Mouse (Mus musculus) layer of hippocampus, postnatal 14 days (tissue): ENCODE results near the gene Mtmr2. TPM values are rescaled to one million over a fixed set of nuclear protein-coding genes. Genes with fewer than 3 reads are reported as not detected.
"Not testable (repeated sequence)": the region's sequence is repeated elsewhere in the genome, so short reads cannot be mapped to it uniquely, and the experiment has no call there.

Experiments
- DNase-seq, 2 experiments: peaks; one replicate each; pipeline ENCODE4 v3.0.0; 2021 to 2022; ENCODE audit warnings: low spot score in 2 of 2, mixed read lengths in 1 of 2
- long read RNA-seq, 2 experiments: library from polyadenylated mRNA; stranded (forward); transcript quantifications; one replicate each; pipeline ENCODE4 v2.0.0; 2021
- total RNA-seq, 2 experiments: library from RNA; stranded (reverse); gene quantifications; 2 replicates each; pipeline ENCODE4 v1.2.3; 2021

The Mtmr2 gene
- total RNA-seq: 10 to 100 TPM; 51.1 to 55.5 TPM
- long read RNA-seq, experiment 1, transcript Mtmr2-201 (15 exons, 3,788 nt): major isoform, 16 of 37 reads
- long read RNA-seq, experiment 1, partial matches to known transcripts: 3 of 37 reads
- long read RNA-seq, experiment 1, other reads (novel, unspliced or antisense): 14 of 37 reads
- long read RNA-seq, experiment 2, transcript Mtmr2-201 (15 exons, 3,788 nt): major isoform, 30 of 56 reads
- long read RNA-seq, experiment 2, transcript Mtmr2-208 (16 exons, 3,088 nt): minor isoform, 5 of 56 reads
- long read RNA-seq, experiment 2, partial matches to known transcripts: 3 of 56 reads
- long read RNA-seq, experiment 2, other reads (novel, unspliced or antisense): 15 of 56 reads

DNA sequence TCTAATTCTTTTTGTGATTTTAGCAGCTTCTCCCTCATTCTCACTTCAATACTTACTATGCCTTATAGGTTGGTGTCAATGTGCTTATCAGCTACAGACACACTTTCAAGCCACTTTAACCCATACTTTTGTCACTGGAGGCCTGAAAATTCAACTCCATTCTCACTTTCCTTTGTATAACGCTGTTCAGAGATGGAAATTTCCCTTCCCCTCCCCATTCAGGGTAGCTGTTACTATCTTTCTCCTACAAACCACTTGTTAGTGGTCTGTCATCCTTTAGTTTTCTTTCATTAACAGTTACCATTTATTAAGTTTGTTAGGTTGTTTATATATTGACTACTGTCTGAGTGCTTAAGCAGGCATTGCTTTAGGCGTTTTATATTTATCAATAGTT is at the start of gene Mtmr2:
Mtmr2 (plus strand) TSS at position 7 of the 394 bp plus-strand sequence.
- DNase-seq: no peak

GRCm38 (mm10) chr9:13699061-13699780 is 49.0 kb upstream of the Mtmr2 start:
- no peak for DNase-seq

GRCm38 (mm10) chr9:13699781-13700116 is 48.5 kb upstream of the Mtmr2 start:
- no peak for DNase-seq

DNA sequence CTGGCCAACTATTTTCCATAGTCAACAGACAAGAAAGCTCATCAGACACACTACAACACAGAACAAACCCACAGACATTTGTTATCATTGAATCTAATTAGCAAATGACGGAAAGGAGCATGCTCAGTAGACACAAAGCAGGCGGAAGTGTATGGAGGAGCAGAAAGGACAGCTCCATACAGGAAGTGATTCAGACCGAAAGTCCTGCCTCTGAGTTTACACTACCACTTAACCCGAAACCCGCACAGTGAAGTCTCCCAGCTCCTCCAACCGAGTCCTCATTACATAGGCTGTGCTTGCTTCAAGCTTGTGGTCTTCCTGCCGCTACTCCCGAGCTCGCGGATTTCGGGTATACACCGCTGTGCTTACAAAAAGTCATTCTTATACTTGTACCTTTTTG is 46.4 kb upstream of the Mtmr2 start:
- DNase-seq: no peak

DNA sequence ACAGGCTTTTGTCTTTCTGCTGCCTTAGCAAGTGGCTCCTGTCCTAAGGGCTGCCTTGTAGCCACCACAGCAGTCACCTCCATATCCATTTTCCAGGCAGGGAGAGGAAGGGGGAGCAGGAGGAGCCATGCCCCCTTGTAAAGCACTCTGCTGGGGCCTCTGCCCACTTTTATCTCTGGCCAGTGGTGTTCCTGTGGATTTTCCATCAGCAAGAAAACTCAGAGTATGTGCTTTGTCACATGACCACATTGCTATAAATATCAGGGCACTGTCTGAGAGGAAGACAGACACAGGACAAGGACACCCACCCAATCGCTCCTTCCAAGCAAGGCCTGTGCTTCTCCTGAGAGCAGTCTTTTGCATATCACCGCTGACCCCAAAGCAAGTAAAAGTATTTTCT is 45.1 kb upstream of the Mtmr2 start:
- DNase-seq: no peak

DNA sequence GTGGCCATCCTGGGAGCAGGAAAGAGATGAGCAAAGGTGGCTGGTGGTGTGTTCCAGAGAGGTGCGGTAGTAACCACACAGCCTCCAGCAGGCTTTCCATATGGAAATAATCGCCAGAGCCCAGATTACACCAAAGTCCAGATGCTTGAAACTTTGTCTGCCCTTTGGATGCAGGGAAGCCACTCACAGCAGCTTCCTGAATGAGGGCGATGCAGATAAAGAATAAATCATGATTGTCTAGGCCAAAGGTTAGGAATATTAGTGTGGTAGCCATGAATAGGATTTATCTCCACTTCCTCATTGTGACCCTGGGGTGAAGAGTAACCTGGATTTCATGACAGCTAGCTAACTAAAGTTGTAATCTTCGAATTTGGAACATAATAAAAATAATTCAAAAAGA is 43.3 kb upstream of the Mtmr2 start:
- no peak for DNase-seq

- DNase-seq: no peak
Measured at GRCm38 (mm10) chr9:13707066-13707555, 41.1 kb upstream of the Mtmr2 start.

- DNase-seq: no peak
Measured at GRCm38 (mm10) chr9:13709436-13709835, 38.8 kb upstream of the Mtmr2 start.

- not testable (repeated sequence) for DNase-seq
Measured at GRCm38 (mm10) chr9:13715891-13716290, 32.3 kb upstream of the Mtmr2 start.

DNA sequence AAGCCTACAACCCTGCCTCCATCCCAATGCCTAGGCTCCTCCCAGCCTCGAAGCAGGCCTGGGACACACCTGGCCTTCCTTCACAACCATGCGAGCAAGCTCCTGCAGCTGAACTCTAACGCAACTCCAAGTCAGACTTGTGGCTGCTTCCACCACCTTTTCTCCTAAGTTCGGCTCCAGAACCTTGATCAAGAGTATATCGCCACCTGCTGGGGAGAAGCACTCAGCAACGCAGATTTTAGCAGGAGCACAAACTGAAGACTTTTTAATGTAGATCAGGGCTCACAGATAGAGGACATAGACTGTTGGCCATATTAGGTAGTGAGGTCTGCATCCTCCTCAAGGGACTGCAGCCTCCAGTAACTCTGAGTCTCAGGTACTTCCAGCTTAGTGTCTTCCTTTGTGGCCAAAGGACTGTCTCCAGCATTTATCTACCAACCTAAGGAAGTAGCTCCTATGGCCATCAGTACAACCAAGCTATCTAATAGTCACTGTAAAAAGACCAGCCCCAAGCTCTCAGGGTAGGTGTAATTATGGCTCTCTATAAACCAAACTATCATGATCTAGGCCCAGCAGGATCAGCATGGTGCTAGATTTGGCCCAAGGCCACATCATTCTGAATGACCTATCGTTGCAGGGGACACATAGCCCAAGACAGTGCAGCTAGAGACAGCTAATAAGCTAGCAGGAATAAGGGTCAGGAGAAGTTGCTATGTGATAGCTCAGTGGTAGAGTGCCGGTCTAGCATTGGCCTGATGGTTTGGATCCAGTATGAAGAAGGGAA is 31.7 kb upstream of the Mtmr2 start:
- DNase-seq: peak; percentile 77 to 87

GRCm38 (mm10) chr9:13748798-13749674 is 826 bp downstream of the Mtmr2 start:
- peak; percentile 95 to 97 for DNase-seq

DNA sequence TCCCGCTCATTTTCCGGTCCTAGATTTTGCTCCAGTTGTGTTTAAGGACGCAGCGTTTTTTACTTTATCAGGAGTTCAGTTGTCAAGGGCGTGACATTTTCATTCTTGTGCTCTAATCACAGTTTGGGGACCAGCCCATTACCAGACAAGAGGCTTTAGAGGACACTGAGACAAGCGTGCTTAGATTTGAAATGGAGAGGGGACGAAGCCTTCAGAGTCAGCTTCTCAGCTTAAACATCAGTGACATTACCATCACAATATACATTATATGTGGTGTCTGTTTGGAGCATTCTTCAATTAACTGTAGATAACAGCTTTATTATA is 1.4 kb downstream of the Mtmr2 start:
- no peak for DNase-seq

DNA sequence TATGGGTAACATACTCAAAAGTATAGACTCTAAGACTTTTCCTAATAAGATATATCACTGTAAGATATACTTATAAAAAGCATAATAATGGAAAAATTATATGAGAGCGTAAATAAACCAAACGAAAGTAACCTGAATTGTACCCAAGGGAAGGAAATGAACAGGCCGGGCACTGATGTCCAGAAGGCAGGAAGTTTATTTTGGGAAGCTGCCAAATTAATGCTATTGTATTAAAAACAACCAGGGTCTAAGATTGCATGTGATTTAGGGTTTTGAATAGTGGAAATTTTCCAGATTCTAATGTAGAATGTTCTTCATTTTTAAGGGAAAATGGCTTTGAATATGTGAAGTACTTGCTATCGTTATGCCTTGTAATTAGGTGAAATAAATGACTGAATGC is 4.3 kb downstream of the Mtmr2 start:
- DNase-seq: no peak

- no peak for DNase-seq
Measured at GRCm38 (mm10) chr9:13760430-13760829, 12.2 kb downstream of the Mtmr2 start.

DNA sequence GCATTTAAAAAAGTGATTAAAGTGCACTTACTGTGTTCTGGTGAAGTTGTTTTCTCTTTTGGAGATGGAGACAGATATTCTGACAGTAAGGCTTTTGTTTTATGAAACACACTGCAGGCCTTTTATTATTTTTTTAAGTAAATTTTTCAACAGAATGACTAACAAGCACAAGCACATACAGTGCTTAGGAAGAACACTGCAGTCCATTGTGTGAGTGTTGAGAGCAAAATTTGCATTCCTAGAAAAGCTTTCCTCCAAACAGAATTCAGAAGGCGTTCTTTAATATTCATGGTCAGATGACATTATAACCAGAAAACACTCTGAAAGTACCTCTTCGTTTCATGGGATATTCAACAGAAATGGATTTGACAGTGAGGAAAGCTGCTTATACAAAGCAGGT is 17.4 kb downstream of the Mtmr2 start:
- DNase-seq: no peak

GRCm38 (mm10) chr9:13766570-13766969 is 18.4 kb downstream of the Mtmr2 start:
- DNase-seq: no peak

- no peak for DNase-seq
Measured at GRCm38 (mm10) chr9:13774732-13775131, 26.5 kb downstream of the Mtmr2 start.

- no peak for DNase-seq
Measured at GRCm38 (mm10) chr9:13781985-13782384, 33.8 kb downstream of the Mtmr2 start.

DNA sequence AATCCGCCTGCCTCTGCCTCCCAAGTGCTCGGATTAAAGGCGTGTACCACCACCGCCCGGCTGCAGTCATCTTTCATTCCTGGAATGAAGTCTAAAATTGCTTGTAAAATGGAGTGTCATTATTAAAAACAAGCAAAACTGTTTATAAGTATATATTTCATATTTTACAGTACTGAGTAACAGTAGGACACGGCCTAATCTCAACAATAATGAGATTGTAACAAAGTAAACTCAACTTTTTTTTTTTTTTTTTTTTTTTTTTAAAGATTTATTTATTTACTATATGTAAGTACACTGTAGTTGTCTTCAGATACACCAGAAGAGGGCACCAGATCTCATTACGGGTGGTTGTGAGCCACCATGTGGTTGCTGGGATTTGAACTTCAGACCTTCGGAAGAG is 42.7 kb downstream of the Mtmr2 start:
- not testable (repeated sequence) for DNase-seq

DNA sequence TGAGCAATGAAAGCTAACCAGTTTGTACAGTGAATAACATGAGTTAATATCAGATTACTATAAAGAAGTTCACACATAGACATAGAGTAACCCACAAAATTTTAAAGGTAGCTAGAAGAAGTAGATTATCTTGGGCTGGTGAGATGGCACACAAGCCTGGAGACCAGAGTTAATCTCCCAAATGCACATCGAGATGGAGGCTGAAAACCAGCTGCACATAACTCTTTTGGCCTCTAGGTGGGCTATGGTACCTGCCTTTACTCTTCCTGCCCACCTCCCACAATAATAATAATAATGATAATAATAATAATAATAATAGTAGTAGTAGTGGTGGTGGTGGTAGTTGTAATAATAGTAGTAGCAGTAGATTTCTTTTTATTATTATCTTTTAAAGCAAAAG is 46.1 kb downstream of the Mtmr2 start:
- DNase-seq: no peak

- no peak for DNase-seq
Measured at GRCm38 (mm10) chr9:13794756-13795155, 46.5 kb downstream of the Mtmr2 start.
